Mouse (Mus musculus): ENCODE measurements around the gene Tapbp.
"Not testable (repeated sequence)": the region's sequence is repeated elsewhere in the genome, so short reads cannot be mapped to it uniquely, and the experiment has no call there.

Tapbp gene

DNA sequence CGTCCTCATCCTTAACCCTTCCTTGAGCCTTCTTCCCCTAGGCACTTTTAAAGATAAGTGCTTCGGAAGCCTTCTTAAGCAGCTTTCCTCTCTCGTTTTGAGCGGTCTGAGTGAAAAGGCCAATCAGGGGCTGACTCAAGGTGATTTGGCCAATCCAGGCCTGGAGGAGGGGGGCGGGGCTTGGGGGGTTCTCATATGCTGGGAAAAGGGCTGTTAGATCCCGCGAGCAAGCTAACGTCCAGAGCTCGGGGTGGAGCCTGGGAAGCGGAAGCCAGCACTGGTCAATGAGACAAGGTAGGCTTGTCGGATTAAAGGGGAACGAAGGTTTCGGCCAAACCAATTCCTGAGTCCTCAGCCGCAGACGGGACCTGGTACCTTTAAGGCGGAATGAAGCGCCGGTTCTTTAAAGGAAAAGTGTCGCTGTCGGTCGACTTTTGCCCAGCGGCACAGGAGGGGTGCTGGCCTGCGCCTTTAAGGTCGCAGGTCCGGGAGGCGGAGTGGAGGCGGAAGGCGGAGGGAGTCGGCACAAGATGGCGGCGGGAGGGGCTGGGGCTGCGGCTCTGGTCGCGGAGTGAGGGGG lies at the start of gene Tapbp, which contains the start of gene Zbtb22:
Gene Tapbp, plus strand, starts transcription at position 229 of the 580 bp plus-strand sequence.
Gene Zbtb22, plus strand, starts transcription at position 234 of the 580 bp plus-strand sequence.
- DNase-seq: peak; percentile 85 to 91

- DNase-seq: not testable (repeated sequence)
Observed at GRCm38 (mm10) chr17:33873537-33873936, 42.2 kb upstream of the Tapbp start, which contains the start of gene Gm7029. TSS of gene Gm7029 (plus strand) at chr17:33873837.

DNA sequence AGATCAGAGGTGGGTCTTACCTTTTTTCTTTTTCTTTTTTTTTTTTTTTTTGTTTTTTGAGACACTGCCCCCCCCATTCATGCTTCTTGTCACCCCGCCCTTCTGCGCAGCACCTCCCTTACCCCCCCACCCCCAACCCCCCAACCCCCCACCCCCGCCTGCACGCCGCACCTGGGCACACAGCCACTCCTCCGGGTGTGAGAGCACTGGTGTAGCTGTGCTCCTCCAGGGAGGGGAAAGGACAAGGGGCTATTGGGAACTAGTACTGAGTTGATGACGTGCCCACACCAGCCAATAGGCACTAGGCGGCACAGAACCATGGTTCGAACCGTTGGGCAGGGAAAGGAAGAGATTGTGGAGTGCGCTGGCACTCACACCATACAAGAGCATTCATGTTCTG lies 41.3 kb upstream of the Tapbp start:
- no peak for DNase-seq

- DNase-seq: not testable (repeated sequence)
Observed at GRCm38 (mm10) chr17:33875797-33876196, 39.9 kb upstream of the Tapbp start.

DNA sequence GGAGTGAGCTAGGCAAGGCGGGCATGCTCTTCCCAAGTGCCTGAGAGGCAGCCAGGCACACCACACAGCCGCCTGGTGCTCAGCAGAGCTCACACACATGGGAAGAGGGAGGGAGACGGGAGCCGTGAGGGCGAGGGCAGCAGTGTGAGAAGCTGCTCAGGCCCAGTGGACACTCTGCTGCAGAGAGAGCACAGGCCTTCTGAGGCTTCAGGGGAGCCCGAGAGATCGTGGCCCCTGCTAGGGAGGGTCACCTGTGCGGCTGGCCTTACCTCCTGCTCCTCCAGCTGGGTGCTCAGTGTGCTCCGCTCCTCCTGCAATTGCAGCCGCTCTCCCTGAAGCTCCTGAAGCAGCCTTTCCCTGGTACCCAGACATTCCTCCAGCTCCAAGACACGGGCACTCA lies 31.4 kb upstream of the Tapbp start:
- not testable (repeated sequence) for DNase-seq

- not testable (repeated sequence) for DNase-seq
Observed at GRCm38 (mm10) chr17:33887802-33888201, 27.9 kb upstream of the Tapbp start.

DNA sequence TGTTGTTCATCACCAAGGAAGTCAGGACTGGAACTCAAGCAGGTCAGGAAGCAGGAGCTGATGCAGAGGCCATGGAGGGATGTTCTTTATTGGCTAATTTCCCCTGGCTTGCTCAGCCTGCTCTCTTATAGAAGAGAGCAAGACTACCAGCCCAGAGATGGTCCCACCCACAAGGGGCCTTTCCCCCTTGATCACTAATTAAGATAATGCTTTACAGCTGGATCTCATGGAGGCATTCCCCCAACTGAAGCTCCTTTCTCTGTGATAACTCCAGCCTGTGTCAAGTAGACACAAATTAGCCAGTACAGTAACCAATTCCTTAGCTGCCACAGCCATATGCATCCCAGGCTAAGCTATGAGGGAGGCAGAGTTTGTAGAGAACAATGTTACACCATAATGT lies 27.5 kb upstream of the Tapbp start:
- not testable (repeated sequence) for DNase-seq

- not testable (repeated sequence) for DNase-seq
Observed at GRCm38 (mm10) chr17:33889941-33890532, 25.7 kb upstream of the Tapbp start.

DNA sequence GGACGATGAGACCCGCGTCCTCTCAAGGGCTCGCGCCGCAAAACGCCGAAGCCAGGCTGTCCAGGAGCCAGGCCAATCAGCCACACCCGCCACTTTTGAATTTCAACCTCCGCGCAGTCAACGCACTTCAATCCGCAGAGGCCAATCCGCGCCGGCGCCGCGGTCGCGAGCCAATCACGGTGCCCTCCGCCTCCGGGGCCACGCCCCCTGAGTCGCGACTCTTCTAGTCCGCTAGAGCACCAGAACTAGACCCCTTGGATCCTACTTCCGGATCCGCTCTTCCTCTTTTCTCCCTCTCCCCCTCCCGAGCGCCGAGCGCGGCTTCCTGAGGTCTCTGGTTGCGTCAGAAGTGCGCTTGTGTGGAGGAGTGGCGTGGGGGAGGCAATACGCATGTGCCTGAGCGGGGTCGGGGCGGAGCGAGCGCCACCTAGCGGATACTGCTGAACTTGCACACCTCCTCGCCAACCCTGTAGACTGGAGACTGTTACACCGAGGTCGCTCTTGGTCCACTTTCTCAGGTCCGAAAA lies 25.1 kb upstream of the Tapbp start, which contains the start of gene Kifc1:
Gene Kifc1, minus strand, starts transcription at position 129 of the 527 bp plus-strand sequence.
- peak; percentile 95 to 99 for DNase-seq

- DNase-seq: no peak
Observed at GRCm38 (mm10) chr17:33891357-33891756, 24.3 kb upstream of the Tapbp start.

GRCm38 (mm10) chr17:33891892-33892291 lies 23.8 kb upstream of the Tapbp start:
- DNase-seq: not testable (repeated sequence)

DNA sequence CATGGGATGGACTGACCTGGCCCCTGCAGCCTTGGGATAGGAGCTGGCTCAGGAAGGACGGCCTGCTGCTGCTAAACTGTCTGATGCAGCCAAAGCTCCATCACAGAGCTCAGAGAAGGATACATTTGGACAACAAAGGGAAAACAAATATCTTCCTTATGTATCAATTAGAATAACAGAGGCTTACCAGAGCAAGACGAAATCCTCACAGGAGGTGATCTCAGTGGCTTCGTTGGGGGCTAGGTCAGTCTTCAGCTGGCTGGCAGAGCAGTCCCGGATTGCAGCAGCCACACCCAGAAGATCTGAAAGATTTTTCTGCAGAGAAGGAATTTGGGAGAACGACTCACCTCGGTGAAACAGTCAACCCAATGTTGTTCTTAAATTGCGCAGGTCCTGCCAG lies 23.3 kb upstream of the Tapbp start:
- no peak for DNase-seq

DNA sequence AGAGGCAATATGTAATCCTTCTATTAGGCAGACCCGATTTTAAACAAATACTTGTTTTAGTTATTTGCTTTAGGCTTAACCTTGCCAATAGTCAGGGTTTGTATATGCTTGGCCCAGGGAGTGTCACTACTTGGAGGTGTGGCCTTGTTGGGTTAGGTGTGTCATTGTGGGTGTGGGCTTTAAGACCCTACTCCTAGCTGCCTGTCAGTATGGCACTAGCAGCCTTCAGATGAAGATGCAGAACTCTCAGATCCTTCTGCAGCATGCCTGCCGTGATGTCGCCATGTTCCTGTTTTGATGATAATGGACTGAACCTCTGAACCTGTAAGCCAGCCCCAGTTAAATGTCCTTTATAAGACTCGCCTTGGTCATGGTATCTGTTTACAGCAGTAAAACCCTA lies 22.7 kb upstream of the Tapbp start:
- DNase-seq: not testable (repeated sequence)

DNA sequence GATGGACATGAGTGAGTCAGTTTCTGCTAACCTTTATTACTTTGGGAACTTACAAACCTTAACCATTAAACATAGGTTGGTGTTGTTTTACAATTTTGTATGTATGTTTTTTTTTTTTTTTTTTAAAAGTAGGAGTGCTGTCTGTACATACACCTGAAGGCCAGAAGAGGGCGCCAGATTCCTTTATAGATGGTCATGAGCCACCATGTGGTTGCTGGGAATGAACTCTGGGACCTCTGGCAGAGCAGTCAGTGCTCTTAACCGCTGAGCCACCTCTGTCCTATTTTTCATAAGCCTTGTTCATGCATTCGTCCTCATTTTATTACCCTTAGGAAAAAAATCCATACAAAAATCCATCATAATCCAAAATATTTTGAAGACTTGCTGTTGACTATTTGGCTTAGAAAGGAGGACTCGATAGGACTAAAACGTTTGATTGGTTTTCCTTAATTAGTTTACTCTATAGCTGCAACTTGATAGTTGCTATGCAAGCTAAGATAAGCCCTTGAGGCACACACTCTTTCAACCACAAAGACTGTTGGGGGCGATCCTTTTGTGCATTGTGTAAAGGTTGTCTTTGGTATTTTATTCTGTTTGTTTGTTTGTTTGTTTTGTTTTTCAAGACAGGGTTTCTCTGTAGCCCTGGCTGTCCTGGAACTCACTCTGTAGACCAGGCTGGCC lies 18.4 kb upstream of the Tapbp start:
- DNase-seq: no peak

DNA sequence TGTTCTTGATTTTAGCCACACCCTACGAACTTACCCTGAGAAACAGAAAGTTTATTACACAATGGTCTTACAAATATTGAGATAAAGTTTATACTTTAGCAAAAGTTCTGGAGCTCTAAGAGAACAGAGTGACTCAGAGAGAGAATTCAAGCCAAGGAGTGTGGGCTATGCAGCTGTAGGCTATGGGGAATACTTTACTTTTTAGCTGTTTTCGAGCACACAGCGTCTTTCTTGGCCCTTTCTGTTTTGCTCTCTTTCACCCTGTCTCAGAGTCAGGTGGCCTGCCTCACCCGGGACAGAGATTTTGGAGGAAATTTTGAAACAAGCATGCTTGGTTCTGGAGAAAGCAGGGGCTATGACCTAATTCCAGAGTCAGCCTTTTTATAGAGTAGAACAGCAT lies 17.5 kb upstream of the Tapbp start:
- not testable (repeated sequence) for DNase-seq

DNA sequence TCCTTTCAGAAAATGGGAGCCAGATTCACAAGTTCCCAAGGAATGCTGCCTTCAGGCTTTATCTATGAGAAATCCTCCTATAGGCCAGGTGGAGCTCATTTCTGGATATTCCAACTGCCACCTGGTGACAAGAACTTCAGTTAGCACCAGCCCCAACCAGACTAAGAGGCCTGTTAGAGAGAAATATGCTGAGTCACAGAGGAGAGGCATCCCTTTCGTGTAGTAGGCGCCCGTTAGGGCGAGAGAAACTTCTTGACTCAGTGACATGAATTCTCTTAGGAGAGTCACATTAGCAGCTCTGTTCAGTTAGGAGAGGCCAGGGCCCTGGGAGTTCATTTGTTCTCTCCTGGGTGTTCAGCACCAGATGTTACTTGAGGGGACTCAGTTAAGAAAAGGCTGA lies 16.1 kb upstream of the Tapbp start:
- DNase-seq: no peak

GRCm38 (mm10) chr17:33900281-33900988 lies 15.3 kb upstream of the Tapbp start:
- no peak for DNase-seq

GRCm38 (mm10) chr17:33900989-33901314 lies 14.7 kb upstream of the Tapbp start:
- no peak for DNase-seq

DNA sequence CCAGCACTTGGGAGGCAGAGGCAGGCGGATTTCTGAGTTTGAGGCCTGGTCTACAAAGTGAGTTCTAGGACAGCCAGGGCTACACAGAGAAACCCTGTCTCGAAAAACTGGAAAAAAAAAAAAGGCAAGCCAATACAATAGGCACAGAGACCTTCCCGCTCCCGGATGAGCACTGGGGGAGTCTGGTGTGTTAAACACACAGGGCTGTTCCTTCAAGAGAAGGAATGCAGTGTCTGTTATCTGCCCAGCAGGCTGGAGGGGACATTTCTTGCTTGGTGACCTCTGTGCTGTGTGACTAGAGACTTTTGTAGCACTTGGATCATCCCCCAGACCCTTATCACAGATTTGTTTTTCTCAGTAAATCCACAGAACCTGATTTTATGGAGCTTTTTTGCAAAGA lies 14.0 kb upstream of the Tapbp start:
- DNase-seq: no peak

GRCm38 (mm10) chr17:33902079-33902478 lies 13.6 kb upstream of the Tapbp start:
- no peak for DNase-seq

DNA sequence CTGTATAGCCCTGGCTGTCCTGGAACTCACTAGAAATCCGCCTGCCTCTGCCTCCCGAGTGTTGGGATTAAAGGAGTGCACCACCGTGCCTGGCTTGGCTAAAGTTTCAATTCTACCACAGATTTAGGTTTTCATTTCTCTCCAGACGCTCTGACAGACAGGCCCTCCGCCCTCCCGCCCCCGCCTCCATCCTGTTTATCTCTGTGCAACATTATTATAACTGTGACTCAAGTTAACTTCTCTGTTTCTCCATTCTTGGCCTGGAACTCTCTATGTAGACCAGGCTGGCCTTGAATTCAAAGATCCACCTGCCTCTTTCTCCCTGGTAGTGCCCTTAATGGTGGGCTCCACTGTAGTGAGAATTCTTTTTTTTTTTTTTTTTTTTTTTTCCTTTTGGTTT lies 13.2 kb upstream of the Tapbp start:
- no peak for DNase-seq

GRCm38 (mm10) chr17:33903911-33904651 lies 11.6 kb upstream of the Tapbp start:
- not testable (repeated sequence) for DNase-seq

Measured in spleen, adult 18-20 months (tissue).